Comparison of ENCODE assay signal across 31 mouse cellular contexts in genomic region chr11:98637501-98637900, GRCm38 (mm10). TPM values are rescaled to one million over a fixed set of nuclear protein-coding genes. Genes with fewer than 3 reads are reported as not detected.
DNase-seq lines count a peak whose midpoint lies in the region; ATAC-seq and TF ChIP-seq lines count a peak whose summit lies in the region.
"Had no signal": no experiment of that assay in that cellular context is flagged by ENCODE, and none has a peak within 500 bp of the region (broad histone marks: within the 10 kb centered on the region; RNA-seq: fewer than 3 reads in every experiment).

No protein-coding gene starts in this region.

- H3K27me3 ChIP-seq in heart, adult 2 months (ENCODE audit: control insufficient read depth, insufficient read depth, low read length) = no peaks in the 10 kb centered on the region

- intact Hi-C loops in heart, adult 2 months (cut with DNase I) = no loop called here
- intact Hi-C loops in left cerebral cortex, postnatal 14 days (cut with DNase I) = no loop called here

- no peak for TF ChIP-seq POLR2A in heart, adult 2 months (IDR thresholded peaks at IDR 0.05; ENCODE audit: insufficient read depth, low read depth, low read length)

- no peak for TF ChIP-seq CTCF in heart, adult 2 months (IDR thresholded peaks at IDR 0.05)

- H3K4me1 ChIP-seq in heart, adult 2 months (ENCODE audit: control insufficient read depth, insufficient read depth, low read length) = no peaks in the 10 kb centered on the region
- H3K4me1 ChIP-seq: embryonic facial prominence, embryonic 13.5 days; embryonic facial prominence, embryonic 15.5 days; forebrain, embryonic 10.5 days; forebrain, embryonic 12.5 days had no signal

- H3K9ac ChIP-seq in heart, adult 2 months (ENCODE audit: low read depth, low read length) = no peak overlapping the region
- H3K9ac ChIP-seq: embryonic facial prominence, embryonic 13.5 days; embryonic facial prominence, embryonic 15.5 days; forebrain, embryonic 12.5 days had no signal

- H3K36me3 ChIP-seq in heart, adult 2 months (ENCODE audit: control insufficient read depth, insufficient read depth, low read length) = no peaks in the 10 kb centered on the region
- H3K36me3 ChIP-seq: embryonic facial prominence, embryonic 13.5 days; embryonic facial prominence, embryonic 15.5 days; forebrain, embryonic 10.5 days; forebrain, embryonic 12.5 days had no signal

- TF ChIP-seq EP300 in heart, adult 2 months (IDR thresholded peaks at IDR 0.05; ENCODE audit: insufficient read depth, low read depth, low read length) = no peak

- no peaks in the 10 kb centered on the region for H3K79me2 ChIP-seq in heart, adult 2 months (replicated peaks; ENCODE audit: control insufficient read depth, insufficient read depth, low read length)

- H3K4me3 ChIP-seq in heart, adult 2 months = no peak overlapping the region
- H3K4me3 ChIP-seq: embryonic facial prominence, embryonic 13.5 days; embryonic facial prominence, embryonic 15.5 days; erythroblast, embryonic 14.5 days; forebrain, embryonic 10.5 days; forebrain, embryonic 12.5 days had no signal

- no peak overlapping the region for H3K27ac ChIP-seq in heart, adult 2 months
- H3K27ac ChIP-seq: embryonic facial prominence, embryonic 13.5 days; embryonic facial prominence, embryonic 15.5 days; forebrain, embryonic 10.5 days; forebrain, embryonic 12.5 days had no signal

- DNase-seq in heart, adult 11 months = peak; percentile 59
- DNase-seq in heart, adult 2 months = no peak
- DNase-seq in induced T-regulatory cell, adult 2 months (ENCODE audit: low read depth) = peak; percentile 24
- DNase-seq in left cerebral cortex, postnatal 14 days (ENCODE audit: low spot score in 2 of 2) = no peak
- DNase-seq: adrenal gland, adult 8-10 months; adrenal gland, postnatal 25 days; B cell, adult 2 months; cerebellum, adult 11 months; cerebellum, adult 18-20 months; cerebellum, adult 8-10 months; cerebellum, adult 9-11 months; cerebellum, postnatal 14 days; cerebellum, postnatal 36 days; embryo, embryonic 11 days had no signal

- no peak for ATAC-seq in megakaryocyte-erythroid progenitor cell, adult 5-6 weeks (replicated peaks; ENCODE audit: low FRiP score, low TSS enrichment, poor library complexity, severe bottlenecking)
- ATAC-seq: activated CD4-positive, CD25-positive, alpha-beta regulatory T cell, adult 4 months; CD4-positive, CD25-positive, alpha-beta regulatory T cell, adult 4 months; forebrain, embryonic 14.5 days; forebrain, embryonic 16.5 days; Patski had no signal

- 71% methylated on average over 1 of the region's 1 CpGs for WGBS in heart, adult 2 months

RNA-seq across cellular contexts. Expression of gene Gsdma2, which starts 9.1 kb away (rescaled TPM):
- not detected for total RNA-seq in heart, adult 2 months (2021)
- polyA plus RNA-seq in heart, adult 2 months (2012; rRNA removed) = not detected in 2 replicates
- total RNA-seq in left cerebral cortex, postnatal 14 days (2021) = not detected
- not detected in 2 replicates for total RNA-seq in megakaryocyte-erythroid progenitor cell, adult 5-6 weeks (2014; fragmentation: Nextera tagmentation)
- total RNA-seq in megakaryocyte-erythroid progenitor cell, adult 5-6 weeks (2017) = not detected in 2 replicates
- total RNA-seq: common myeloid progenitor, adult 5-6 weeks; ES-E14 had no signal
- polyA plus RNA-seq: activated CD4-positive, CD25-positive, alpha-beta regulatory T cell, adult 4 months; brain, embryonic 14.5 days; CD4-positive, CD25-positive, alpha-beta regulatory T cell, adult 4 months; embryonic facial prominence, embryonic 11.5 days; embryonic facial prominence, embryonic 13.5 days; embryonic facial prominence, embryonic 15.5 days; erythroblast, embryonic 14.5 days; forebrain, embryonic 10.5 days; forebrain, embryonic 12.5 days; forebrain, embryonic 14.5 days; forebrain, embryonic 16.5 days; Patski had no signal

RNA-seq across cellular contexts. Expression of gene Gsdma3, which starts 11.3 kb away (rescaled TPM):
- 1 to 10 TPM; 2.7 to 2.9 TPM for total RNA-seq in heart, adult 2 months (2021)
- not detected in 2 replicates for polyA plus RNA-seq in heart, adult 2 months (2012; rRNA removed)
- total RNA-seq in left cerebral cortex, postnatal 14 days (2021) = under 1 TPM; 0.31 to 0.38 TPM
- not detected in 2 replicates for total RNA-seq in megakaryocyte-erythroid progenitor cell, adult 5-6 weeks (2014; fragmentation: Nextera tagmentation)
- total RNA-seq in megakaryocyte-erythroid progenitor cell, adult 5-6 weeks (2017) = not detected in 2 replicates
- total RNA-seq: common myeloid progenitor, adult 5-6 weeks; ES-E14 had no signal
- polyA plus RNA-seq: activated CD4-positive, CD25-positive, alpha-beta regulatory T cell, adult 4 months; brain, embryonic 14.5 days; embryonic facial prominence, embryonic 11.5 days; embryonic facial prominence, embryonic 13.5 days; embryonic facial prominence, embryonic 15.5 days; erythroblast, embryonic 14.5 days; forebrain, embryonic 10.5 days; forebrain, embryonic 12.5 days; forebrain, embryonic 14.5 days; forebrain, embryonic 16.5 days; Patski had no signal

RNA-seq across cellular contexts. Expression of gene Gm12355, which starts 12.0 kb away (rescaled TPM):
- total RNA-seq in heart, adult 2 months (2021) = 10 to 100 TPM in 1 of 2 experiments, 1 to 10 TPM in 1; 7.9 to 10.8 TPM
- polyA plus RNA-seq in heart, adult 2 months (2012; rRNA removed) = not detected in 2 replicates
- 10 to 100 TPM; 10.3 to 12.7 TPM for total RNA-seq in left cerebral cortex, postnatal 14 days (2021)
- total RNA-seq in megakaryocyte-erythroid progenitor cell, adult 5-6 weeks (2014; fragmentation: Nextera tagmentation) = 1.1 TPM in 1 of 2 replicates, not detected in the other
- 1.4 and 3.9 TPM in 2 replicates for total RNA-seq in megakaryocyte-erythroid progenitor cell, adult 5-6 weeks (2017)
- polyA plus RNA-seq: erythroblast, embryonic 14.5 days had no signal

RNA-seq across cellular contexts. Expression of gene Gsdma, which starts 26.6 kb away (rescaled TPM):
- not detected for total RNA-seq in heart, adult 2 months (2021)
- polyA plus RNA-seq in heart, adult 2 months (2012; rRNA removed) = 0.04 TPM in 1 of 2 replicates, not detected in the other
- total RNA-seq in left cerebral cortex, postnatal 14 days (2021) = not detected
- not detected in 2 replicates for total RNA-seq in megakaryocyte-erythroid progenitor cell, adult 5-6 weeks (2014; fragmentation: Nextera tagmentation)
- total RNA-seq in megakaryocyte-erythroid progenitor cell, adult 5-6 weeks (2017) = 0.42 and 0.57 TPM in 2 replicates
- total RNA-seq: adrenal gland, adult 18-20 months; adrenal gland, adult 8-10 months; adrenal gland, postnatal 25 days; adrenal gland, postnatal 4 days had no signal
- polyA plus RNA-seq: brain, embryonic 14.5 days; erythroblast, embryonic 14.5 days; forebrain, embryonic 10.5 days; forebrain, embryonic 12.5 days; forebrain, embryonic 14.5 days; forebrain, embryonic 16.5 days had no signal

RNA-seq across cellular contexts. Expression of gene Lrrc3c, which starts 39.4 kb away (rescaled TPM):
- not detected for total RNA-seq in heart, adult 2 months (2021)
- polyA plus RNA-seq in heart, adult 2 months (2012; rRNA removed) = not detected in 2 replicates
- total RNA-seq in left cerebral cortex, postnatal 14 days (2021) = not detected
- total RNA-seq in megakaryocyte-erythroid progenitor cell, adult 5-6 weeks (2014; fragmentation: Nextera tagmentation) = not detected in 2 replicates
- not detected in 2 replicates for total RNA-seq in megakaryocyte-erythroid progenitor cell, adult 5-6 weeks (2017)
- total RNA-seq: adrenal gland, adult 18-20 months; adrenal gland, adult 8-10 months; adrenal gland, postnatal 25 days; adrenal gland, postnatal 4 days; common myeloid progenitor, adult 5-6 weeks; ES-E14 had no signal
- polyA plus RNA-seq: activated CD4-positive, CD25-positive, alpha-beta regulatory T cell, adult 4 months; brain, embryonic 14.5 days; CD4-positive, CD25-positive, alpha-beta regulatory T cell, adult 4 months; embryonic facial prominence, embryonic 11.5 days; embryonic facial prominence, embryonic 13.5 days; embryonic facial prominence, embryonic 15.5 days; erythroblast, embryonic 14.5 days; forebrain, embryonic 10.5 days; forebrain, embryonic 12.5 days; forebrain, embryonic 14.5 days; forebrain, embryonic 16.5 days; Patski had no signal

Comparison
In these comparisons a context has a peak if more than half of its experiments do, and no peak if none do; other contexts are left out.
1. DNase-seq: peak in heart, adult 11 months (single experiment) and induced T-regulatory cell, adult 2 months (single experiment); none in heart, adult 2 months (0 of 2) and left cerebral cortex, postnatal 14 days (0 of 2).